ENCODE assay signal across 25 mouse cellular contexts in the genomic region with DNA sequence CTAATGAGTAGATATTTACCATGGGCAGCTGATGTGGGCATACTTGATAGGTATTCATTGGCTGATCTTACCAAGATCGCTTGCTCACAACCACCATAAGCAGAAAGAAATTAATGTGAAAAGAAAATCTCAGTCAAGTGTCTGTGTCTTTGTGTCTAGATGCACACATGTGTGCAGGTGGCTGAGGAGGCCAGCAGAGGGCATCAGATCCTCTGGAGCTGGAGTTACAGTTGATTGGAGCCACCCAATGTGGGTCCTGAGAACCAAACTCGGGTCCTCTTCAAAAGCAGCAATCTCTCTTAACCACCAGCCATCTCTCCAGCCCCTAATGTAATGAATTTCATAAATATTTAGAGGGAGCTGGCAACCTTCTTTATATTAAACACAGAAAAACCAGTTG.
A peak's percentile ranks its signal among the peaks of the same experiment; 100 is the strongest.
DNase-seq lines count a peak whose midpoint lies in the region; ATAC-seq and TF ChIP-seq lines count a peak whose summit lies in the region.
"Had no signal": no experiment of that assay in that cellular context is flagged by ENCODE, and none has a peak within 500 bp of the region (broad histone marks: within the 10 kb centered on the region; RNA-seq: fewer than 3 reads in every experiment).

No protein-coding gene starts in this region.

- TF ChIP-seq POLR2A in liver, adult 2 months (IDR thresholded peaks at IDR 0.05; ENCODE audit: extremely low read depth, insufficient read depth, low read length): no peak
- no peak for TF ChIP-seq POLR2A in CH12.LX (IDR thresholded peaks at IDR 0.05; ENCODE audit: low read depth, low read length)
- no peak for TF ChIP-seq POLR2A in bone marrow, adult 2 months (IDR thresholded peaks at IDR 0.05; ENCODE audit: borderline replicate concordance, control insufficient read depth, low read depth, low read length)

- intact Hi-C loops in gastrocnemius, adult 2 months (cut with DNase I): no loop called here
- intact Hi-C loops in gastrocnemius, postnatal 36 days (cut with DNase I): loop anchor here (10.0 kb wide), 1 partner anchor 1150 kb away; no protein-coding TSS in a partner anchor

- no peak overlapping the region for H3K9ac ChIP-seq in liver, adult 2 months (ENCODE audit: low read depth, low read length)
- H3K9ac ChIP-seq in liver, embryonic 12.5 days: no peak overlapping the region
- H3K9ac ChIP-seq in CH12.LX (ENCODE audit: insufficient read depth, low read depth): no peak overlapping the region
- H3K9ac ChIP-seq: forebrain, embryonic 15.5 days; hindbrain, embryonic 12.5 days; intestine, embryonic 15.5 days; limb, embryonic 13.5 days; lung, embryonic 15.5 days; neural tube, embryonic 13.5 days had no signal

- 94% methylated on average over 2 of the region's 2 CpGs for WGBS in liver, adult 2 months
- WGBS in liver, embryonic 12.5 days (ENCODE audit: insufficient replicate concordance): 71% methylated on average over 2 of the region's 2 CpGs
- 87% methylated on average over 2 of the region's 2 CpGs for WGBS in bone marrow, adult 2 months

- peaks cover 1% of the 10 kb centered on the region; the same call in 1 of the 2 replicates for H3K36me3 ChIP-seq in liver, adult 2 months (ENCODE audit: control insufficient read depth, insufficient read depth, low read length)
- H3K36me3 ChIP-seq in liver, embryonic 12.5 days: no peaks in the 10 kb centered on the region; the same call in 1 of the 2 replicates
- H3K36me3 ChIP-seq in CH12.LX (replicated peaks in 1 of 2; ENCODE audit: control insufficient read depth in 1 of 2, insufficient read depth in 1 of 2, low read length in 1 of 2): peaks cover 0 to 8% of the 10 kb centered on the region in 2 experiments
- H3K36me3 ChIP-seq: embryonic facial prominence, embryonic 10.5 days; forebrain, embryonic 15.5 days; hindbrain, embryonic 12.5 days; intestine, embryonic 15.5 days; limb, embryonic 13.5 days; lung, embryonic 15.5 days; neural tube, embryonic 13.5 days had no signal

- no peak overlapping the region for H3K4me3 ChIP-seq in gastrocnemius, adult 2 months
- no peak overlapping the region for H3K4me3 ChIP-seq in liver, adult 2 months (ENCODE audit: insufficient read depth, low read depth, low read length)
- no peak overlapping the region for H3K4me3 ChIP-seq in liver, embryonic 12.5 days
- H3K4me3 ChIP-seq in CH12.LX (replicated peaks in 1 of 3; ENCODE audit: low read depth in 2 of 3, low read length in 2 of 3, poor library complexity in 1 of 3): no peak overlapping the region
- H3K4me3 ChIP-seq in bone marrow, adult 2 months (replicated peaks; ENCODE audit: control insufficient read depth, low read depth, low read length): no peak overlapping the region
- H3K4me3 ChIP-seq: embryonic facial prominence, embryonic 10.5 days; erythroblast, embryonic 14.5 days; forebrain, embryonic 15.5 days; hindbrain, embryonic 12.5 days; intestine, embryonic 15.5 days; limb, embryonic 13.5 days; lung, embryonic 15.5 days; megakaryocyte, embryonic 14.5 days; neural tube, embryonic 13.5 days had no signal

- H3K4me1 ChIP-seq in liver, adult 2 months (ENCODE audit: control insufficient read depth, insufficient read depth, low read length): peaks cover 18% of the 10 kb centered on the region
- peaks cover 5% of the 10 kb centered on the region; the same call in 1 of the 2 replicates for H3K4me1 ChIP-seq in liver, embryonic 12.5 days
- H3K4me1 ChIP-seq in CH12.LX (ENCODE audit: control insufficient read depth in 1 of 2, insufficient read depth in 2 of 2): peaks cover 0 to 8% of the 10 kb centered on the region in 2 experiments; a peak in 2 of 4 replicates
- H3K4me1 ChIP-seq in bone marrow, adult 2 months (ENCODE audit: control insufficient read depth, insufficient read depth, low read length): no peaks in the 10 kb centered on the region; the same call in 1 of the 2 replicates

- TF ChIP-seq RAD21 in CH12.LX (IDR thresholded peaks at IDR 0.05; ENCODE audit: low read depth, low read length): no peak; the same call in none of the 2 replicates

- no peak for TF ChIP-seq EP300 in CH12.LX (IDR thresholded peaks at IDR 0.05; ENCODE audit: low read length)

- no peak for DNase-seq in gastrocnemius, adult 2 months
- DNase-seq in gastrocnemius, postnatal 36 days: no peak
- DNase-seq in liver, adult 2 months (ENCODE audit: extremely low read depth, low read depth, low spot score): no peak
- DNase-seq in CH12.LX (ENCODE audit: extremely low read depth): no peak
- DNase-seq in embryo, embryonic 11 days: no peak
- DNase-seq in adrenal gland, postnatal 10 days: no peak
- DNase-seq: adrenal gland, adult 2 months; cerebellum, adult 18-20 months; cerebellum, postnatal 36 days; heart, adult 18-20 months; kidney, postnatal 14 days; layer of hippocampus, adult 9-11 months; right cerebral cortex, postnatal 25 days; thymus, postnatal 4 days had no signal

- TF ChIP-seq CTCF in gastrocnemius, adult 2 months (IDR thresholded peaks at IDR 0.05): peak; percentile 17; the same call in 1 of the 2 replicates
- peak; percentile 59 for TF ChIP-seq CTCF in liver, adult 2 months (IDR thresholded peaks at IDR 0.05; ENCODE audit: low read depth, low read length)
- TF ChIP-seq CTCF in CH12.LX (conservative IDR thresholded peaks at IDR 0.05 in 1 of 2, IDR thresholded peaks at IDR 0.05 in 1 of 2; ENCODE audit: low read depth in 2 of 2, low read length in 2 of 2): peak in 1 of 2 experiments; percentile 41; a peak in 1 of 4 replicates
- TF ChIP-seq CTCF in bone marrow, adult 2 months (IDR thresholded peaks at IDR 0.05; ENCODE audit: control insufficient read depth, insufficient read depth, low read length): peak; percentile 32; the same call in 1 of the 2 replicates

- peaks cover 26% of the 10 kb centered on the region; the same call in 1 of the 2 replicates for H3K79me2 ChIP-seq in liver, adult 2 months (ENCODE audit: control insufficient read depth, insufficient read depth, low read length)
- no peaks in the 10 kb centered on the region for H3K79me2 ChIP-seq in CH12.LX (replicated peaks; ENCODE audit: control insufficient read depth, extremely low read depth, insufficient read depth, poor library complexity, severe bottlenecking)

- no peaks in the 10 kb centered on the region for H3K27me3 ChIP-seq in liver, adult 2 months (ENCODE audit: control insufficient read depth, insufficient read depth, low read length)
- no peaks in the 10 kb centered on the region for H3K27me3 ChIP-seq in liver, embryonic 12.5 days (replicated peaks)
- H3K27me3 ChIP-seq in CH12.LX (replicated peaks): no peaks in the 10 kb centered on the region
- H3K27me3 ChIP-seq: forebrain, embryonic 15.5 days; hindbrain, embryonic 12.5 days; intestine, embryonic 15.5 days; limb, embryonic 13.5 days; lung, embryonic 15.5 days; megakaryocyte, embryonic 14.5 days; neural tube, embryonic 13.5 days had no signal

- dilution Hi-C loops in CH12.LX (cut with MboI; ENCODE audit: extremely low pct_ligation_motif_present, extremely low pct_unique_long_range_greater_than_20kb, low sequenced_read_pairs): no loop called here

- no peak for ATAC-seq in liver, embryonic 12.5 days
- ATAC-seq: forebrain, embryonic 15.5 days; intestine, embryonic 15.5 days had no signal

- no peak overlapping the region for H3K27ac ChIP-seq in gastrocnemius, adult 2 months
- H3K27ac ChIP-seq in liver, adult 2 months (replicated peaks; ENCODE audit: insufficient read depth, low read depth, low read length): no peak overlapping the region
- no peak overlapping the region for H3K27ac ChIP-seq in liver, embryonic 12.5 days
- H3K27ac ChIP-seq in CH12.LX (ENCODE audit: insufficient read depth, low read depth): no peak overlapping the region
- H3K27ac ChIP-seq in bone marrow, adult 2 months (ENCODE audit: control insufficient read depth, insufficient read depth, low read depth, low read length, poor library complexity): no peak overlapping the region
- H3K27ac ChIP-seq: embryonic facial prominence, embryonic 10.5 days; forebrain, embryonic 15.5 days; hindbrain, embryonic 12.5 days; intestine, embryonic 15.5 days; limb, embryonic 13.5 days; lung, embryonic 15.5 days; neural tube, embryonic 13.5 days had no signal

- H3K4me2 ChIP-seq in liver, embryonic 12.5 days: no peak overlapping the region
- H3K4me2 ChIP-seq in CH12.LX (ENCODE audit: insufficient read depth, low read depth, poor library complexity, severe bottlenecking): no peak overlapping the region
- H3K4me2 ChIP-seq: forebrain, embryonic 15.5 days; hindbrain, embryonic 12.5 days; intestine, embryonic 15.5 days; limb, embryonic 13.5 days; lung, embryonic 15.5 days; neural tube, embryonic 13.5 days had no signal

- in situ Hi-C loops in CH12.LX (cut with MboI; ENCODE audit: low pct_ligation_motif_present, low pct_unique_long_range_greater_than_20kb, low sequenced_read_pairs): no loop called here

- no peaks in the 10 kb centered on the region for H3K9me3 ChIP-seq in liver, embryonic 12.5 days (replicated peaks)
- no peaks in the 10 kb centered on the region for H3K9me3 ChIP-seq in CH12.LX (replicated peaks; ENCODE audit: low read length)
- H3K9me3 ChIP-seq: embryonic facial prominence, embryonic 10.5 days; forebrain, embryonic 15.5 days; hindbrain, embryonic 12.5 days; intestine, embryonic 15.5 days; limb, embryonic 13.5 days; lung, embryonic 15.5 days; neural tube, embryonic 13.5 days had no signal

TF ChIP-seq in CH12.LX, 34 proteins besides CTCF, POLR2A, EP300 and RAD21:
- TF ChIP-seq HCFC1 (IDR thresholded peaks at IDR 0.05; ENCODE audit: low read depth, low read length): no peak
- peak; percentile 37 for TF ChIP-seq SMC3 (IDR thresholded peaks at IDR 0.05; ENCODE audit: low read depth, low read length)
